Mouse (Mus musculus) stomach, postnatal 0 days (tissue): ENCODE measurements at regions not wholly inside any gene's neighbourhood (a gene's known extent, or its start where the extent isn't known, plus 50 kb on each side); places are given as distances from the start of the nearest gene placed in this dataset.

Experiments
- ATAC-seq: fragments of 200-750 bp; cut with Nextera tagmentation; 2 replicates; pipeline ENCODE4 v1.8.0; 2017; ENCODE audit not compliant: low FRiP score, low TSS enrichment
- DNase-seq: peaks from one replicate; pipeline ENCODE4 v3.0.0-alpha.2; 2016; ENCODE audit warnings: low spot score
- H3K27ac ChIP-seq: fragments of 300-500 bp; sonication (generic); replicated peaks from 2 replicates; pipeline ENCODE4 v1.5.1; 2014; ENCODE audit warnings: mild to moderate bottlenecking, control low read depth
- H3K27me3 ChIP-seq: fragments of 300-500 bp; sonication (generic); 2 replicates; pipeline ENCODE4 v1.6.1; 2014; ENCODE audit warnings: low read length; ENCODE audit not compliant: control insufficient read depth, insufficient read depth
- H3K36me3 ChIP-seq: fragments of 300-500 bp; sonication (generic); 2 replicates; pipeline ENCODE4 v1.6.1; 2014; ENCODE audit warnings: low read length, mixed read lengths; ENCODE audit not compliant: control insufficient read depth, insufficient read depth
- H3K4me1 ChIP-seq: fragments of 300-500 bp; sonication (generic); replicated peaks from 2 replicates; pipeline ENCODE4 v1.6.1; 2014; ENCODE audit warnings: antibody characterized with exemption; ENCODE audit not compliant: control insufficient read depth, insufficient read depth
- H3K4me2 ChIP-seq: fragments of 300-500 bp; sonication (generic); replicated peaks from 2 replicates; pipeline ENCODE4 v1.6.1; 2014; ENCODE audit warnings: low read depth, mild to moderate bottlenecking, control low read depth, moderate library complexity
- H3K4me3 ChIP-seq: fragments of 300-500 bp; sonication (generic); 2 replicates; pipeline ENCODE4 v1.5.1; 2014; ENCODE audit warnings: low read depth, low read length, control low read depth
- H3K9ac ChIP-seq: fragments of 300-500 bp; sonication (generic); 2 replicates; pipeline ENCODE4 v1.6.1; 2014; ENCODE audit warnings: mild to moderate bottlenecking, low read length, control low read depth, mixed read lengths
- H3K9me3 ChIP-seq: fragments of 300-500 bp; sonication (generic); 2 replicates; pipeline ENCODE4 v1.6.1; 2016; ENCODE audit warnings: low read length; ENCODE audit not compliant: control insufficient read depth
- CTCF ChIP-seq: IDR thresholded peaks from 2 replicates; pipeline ENCODE4 v1.5.1; 2016; ENCODE audit warnings: antibody characterized with exemption, low read depth, mild to moderate bottlenecking, moderate library complexity
- EP300 ChIP-seq: optimal IDR thresholded peaks from 2 replicates; pipeline ENCODE3; 2016; ENCODE audit warnings: antibody characterized with exemption
- WGBS: fragments of 180-500 bp; shearing (Covaris S2); extraction: QIAGEN DNeasy Blood & Tissue Kit; methylation state at CpG from one replicate; pipeline ENCODE4 v1.1.7; 2014; 5-methylcytosine and 5-hydroxymethylcytosine counted together

DNA sequence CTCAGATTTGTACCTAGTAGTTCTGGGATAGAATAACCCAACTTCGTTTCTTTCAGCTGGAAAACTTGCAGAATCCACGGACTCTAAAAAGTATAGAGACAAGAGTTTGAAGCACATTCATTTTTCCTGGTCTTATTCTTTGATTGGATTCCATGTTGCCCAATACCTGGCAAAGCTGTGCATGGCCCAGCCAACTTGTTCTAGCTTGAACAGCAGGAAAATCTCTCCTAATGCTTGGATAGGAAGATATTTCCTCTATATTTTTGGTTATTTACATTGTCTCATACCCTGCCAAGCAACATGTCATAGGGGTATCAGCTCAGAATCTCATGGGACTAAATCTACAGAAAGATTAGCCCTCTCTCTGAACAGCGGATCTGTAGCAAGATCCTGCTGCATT, 492.3 kb upstream of the Kif2a start:
- Histone ChIP-seq H3K9me3 (no peaks in the 10 kb centered on the region), H3K36me3 (no peaks in the 10 kb centered on the region), H3K27ac (no peak overlapping the region), H3K4me1 (no peaks in the 10 kb centered on the region), H3K9ac (no peak overlapping the region), H3K4me2 (no peak overlapping the region), H3K27me3 (no peaks in the 10 kb centered on the region), H3K4me3 (no peak overlapping the region)
- ATAC-seq (no peak), DNase-seq (no peak)
- 51% methylated on average over 3 of the region's 3 CpGs for WGBS
- TF ChIP-seq CTCF = no peak
- TF ChIP-seq EP300 = no peak

DNA sequence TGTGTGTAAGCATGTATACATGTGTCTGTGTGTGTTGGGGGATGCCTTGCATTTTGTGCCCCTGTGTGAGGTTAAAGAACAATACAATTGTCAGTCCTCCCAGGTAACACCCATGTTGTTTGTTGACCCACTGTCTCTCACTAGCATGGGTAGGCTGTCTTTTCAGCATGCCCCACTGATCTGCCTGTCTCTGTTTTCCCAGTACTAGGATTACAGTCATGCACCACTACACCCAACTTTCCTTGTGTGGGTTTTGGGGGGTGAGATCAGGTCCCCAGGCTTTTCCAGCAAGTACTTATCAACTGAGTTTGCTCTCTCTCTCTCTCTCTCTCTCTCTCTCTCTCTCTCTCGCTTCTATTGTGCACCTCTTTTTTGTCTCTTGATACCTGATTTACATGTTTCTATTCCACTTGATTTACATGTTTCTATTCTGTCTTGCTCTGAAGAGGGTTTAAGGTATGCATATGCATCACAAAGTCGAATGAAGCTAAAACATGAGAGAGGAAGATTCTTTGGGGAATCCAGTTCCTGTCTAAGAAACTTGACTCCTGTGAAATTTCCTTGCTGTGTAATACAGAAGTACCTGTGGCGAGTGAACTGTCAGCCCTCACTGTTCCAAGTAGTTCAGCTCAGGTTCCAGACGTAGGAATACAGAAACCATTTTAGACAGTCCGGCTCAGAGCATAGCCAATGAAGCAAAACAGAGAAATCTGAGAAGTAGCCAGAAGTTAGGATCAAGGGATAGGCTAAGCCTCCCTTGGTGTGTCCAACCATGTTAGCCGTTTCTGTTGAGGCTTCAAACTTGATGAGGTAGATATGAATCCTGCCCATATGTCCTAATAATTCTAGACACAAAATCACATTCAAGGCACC, 491.6 kb upstream of the Kif2a start:
- no peak overlapping the region for H3K27ac ChIP-seq
- TF ChIP-seq EP300 (no peak), CTCF (no peak)
- 64% methylated on average over 6 of the region's 6 CpGs for WGBS
- H3K27me3 ChIP-seq = no peaks in the 10 kb centered on the region
- ATAC-seq (no peak), DNase-seq (no peak)
- H3K9me3 ChIP-seq = no peaks in the 10 kb centered on the region
- no peaks in the 10 kb centered on the region for H3K36me3 ChIP-seq
- no peaks in the 10 kb centered on the region for H3K4me1 ChIP-seq
- no peak overlapping the region for H3K4me2 ChIP-seq
- no peak overlapping the region for H3K4me3 ChIP-seq
- H3K9ac ChIP-seq = no peak overlapping the region

DNA sequence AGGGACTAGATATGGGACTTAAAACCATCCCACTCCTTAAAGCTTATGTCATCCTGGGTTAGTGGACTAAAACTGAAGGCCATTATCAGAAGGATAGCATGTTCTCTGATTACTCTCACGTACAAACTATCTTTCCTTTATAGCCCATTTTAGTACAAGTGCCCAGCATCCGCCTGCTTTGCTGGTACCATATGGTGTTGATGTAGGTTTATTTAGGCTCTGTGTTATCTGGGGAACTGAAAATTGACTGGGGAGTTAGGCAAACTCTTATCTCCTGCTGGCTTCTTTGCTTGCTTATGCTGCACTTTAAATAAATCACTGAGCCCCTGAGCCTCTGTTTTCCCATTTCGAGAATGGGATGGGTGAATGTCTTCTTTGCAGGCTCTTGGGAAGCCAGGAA, 485.4 kb upstream of the Kif2a start:
- no peak for DNase-seq
- no peaks in the 10 kb centered on the region for H3K4me1 ChIP-seq
- no peaks in the 10 kb centered on the region for H3K36me3 ChIP-seq
- H3K4me3 ChIP-seq = no peak overlapping the region
- 36% methylated on average over 3 of the region's 3 CpGs for WGBS
- no peak for ATAC-seq
- no peak overlapping the region for H3K27ac ChIP-seq
- no peak for TF ChIP-seq EP300
- no peak for TF ChIP-seq CTCF
- H3K9ac ChIP-seq = no peak overlapping the region
- no peak overlapping the region for H3K4me2 ChIP-seq
- no peaks in the 10 kb centered on the region for H3K9me3 ChIP-seq
- H3K27me3 ChIP-seq = no peaks in the 10 kb centered on the region

DNA sequence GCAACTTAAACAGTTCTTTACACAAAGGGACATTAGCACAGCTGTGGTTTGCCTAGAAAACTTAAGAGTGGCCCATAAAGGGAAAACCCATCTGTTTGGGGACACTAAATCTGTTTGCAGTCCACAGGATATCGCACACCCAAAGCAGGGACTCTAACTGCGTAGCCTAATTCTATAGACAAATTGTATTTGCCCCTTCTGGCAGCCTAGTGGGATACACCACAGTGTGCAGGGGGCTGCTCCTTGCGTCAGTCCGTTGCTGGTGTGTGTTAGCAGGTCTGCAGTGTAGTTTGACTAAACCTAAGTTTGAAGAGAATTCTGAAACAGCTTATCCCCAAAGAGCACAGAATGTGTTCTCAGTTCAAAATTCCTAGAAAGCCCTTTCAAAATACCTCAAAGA, 484.9 kb upstream of the Kif2a start:
- H3K27me3 ChIP-seq = no peaks in the 10 kb centered on the region
- no peaks in the 10 kb centered on the region for H3K9me3 ChIP-seq
- no peaks in the 10 kb centered on the region for H3K4me1 ChIP-seq
- no peak overlapping the region for H3K4me3 ChIP-seq
- no peak overlapping the region for H3K9ac ChIP-seq
- no peak overlapping the region for H3K4me2 ChIP-seq
- WGBS = 71% methylated on average over 4 of the region's 4 CpGs
- no peak for TF ChIP-seq EP300
- DNase-seq = no peak
- no peak for ATAC-seq
- no peak overlapping the region for H3K27ac ChIP-seq
- H3K36me3 ChIP-seq = no peaks in the 10 kb centered on the region

DNA sequence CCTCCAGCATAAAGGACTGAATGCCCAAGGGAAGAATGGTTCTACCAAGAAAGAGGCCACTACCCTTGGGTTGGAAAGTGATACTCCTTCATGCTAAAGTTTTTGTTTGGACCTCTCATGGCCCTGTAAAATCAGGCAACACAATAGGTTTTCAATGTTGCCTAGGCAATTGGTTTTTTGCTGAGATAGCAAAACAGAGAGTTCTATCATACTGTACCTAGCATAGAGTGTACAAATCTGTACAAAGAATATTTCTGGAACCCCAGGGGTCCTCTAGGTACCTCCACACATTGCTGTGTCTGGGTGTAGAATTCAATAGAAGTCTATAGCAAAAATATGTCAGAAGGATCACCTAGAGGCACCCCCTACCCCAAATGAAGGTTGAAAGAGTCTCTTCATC, 483.4 kb upstream of the Kif2a start:
- ATAC-seq (no peak), DNase-seq (no peak)
- TF ChIP-seq EP300 = no peak
- no peak for TF ChIP-seq CTCF
- no peaks in the 10 kb centered on the region for H3K4me1 ChIP-seq
- no peak overlapping the region for H3K27ac ChIP-seq
- H3K9me3 ChIP-seq = no peaks in the 10 kb centered on the region
- no peak overlapping the region for H3K4me3 ChIP-seq
- no peak overlapping the region for H3K9ac ChIP-seq
- no peaks in the 10 kb centered on the region for H3K36me3 ChIP-seq
- H3K4me2 ChIP-seq = no peak overlapping the region
- no peaks in the 10 kb centered on the region for H3K27me3 ChIP-seq

DNA sequence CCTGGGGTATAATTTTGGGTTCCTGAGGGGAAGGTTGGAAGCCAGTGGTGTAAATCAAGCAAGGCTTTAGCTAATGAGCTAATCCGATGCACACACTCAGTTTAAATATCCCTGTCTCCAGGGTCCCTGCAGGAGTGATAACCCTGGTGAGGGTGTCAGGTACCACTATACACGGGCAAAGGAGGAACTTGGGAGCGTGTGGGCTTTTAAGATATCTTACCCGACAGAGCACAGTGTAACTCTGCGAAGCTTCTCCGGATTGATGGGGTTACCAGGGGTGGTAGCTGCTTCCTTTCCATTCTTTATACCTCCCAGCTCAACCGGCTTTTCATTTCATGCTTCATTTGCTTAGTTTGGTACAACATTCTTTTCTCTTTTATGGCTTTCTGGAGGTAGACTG, 480.3 kb upstream of the Kif2a start:
- H3K4me3 ChIP-seq = no peak overlapping the region

More for the DNA sequence above, 480.3 kb upstream of the Kif2a start:
- 49% methylated on average over 7 of the region's 7 CpGs for WGBS
- no peak overlapping the region for H3K27ac ChIP-seq
- no peaks in the 10 kb centered on the region for H3K36me3 ChIP-seq
- H3K9me3 ChIP-seq = no peaks in the 10 kb centered on the region
- H3K4me2 ChIP-seq = no peak overlapping the region
- H3K27me3 ChIP-seq = no peaks in the 10 kb centered on the region
- DNase-seq = no peak
- ATAC-seq = no peak
- TF ChIP-seq CTCF (no peak), EP300 (no peak)
- no peaks in the 10 kb centered on the region for H3K4me1 ChIP-seq
- H3K9ac ChIP-seq = no peak overlapping the region
